Mouse (Mus musculus) neutrophil, adult 83 days (primary cell): Measurements from ENCODE around the gene E4f1. TPM values are rescaled to one million over a fixed set of nuclear protein-coding genes. Genes with fewer than 3 reads are reported as not detected.

ENCODE experiments used
- total RNA-seq, 2 experiments: library from RNA; stranded (reverse); gene quantifications; one replicate each; pipeline ENCODE4 v1.2.4; 2023

Gene E4f1
- 10 to 100 TPM; 35.8 to 38.2 TPM for total RNA-seq

GRCm38 (mm10) chr17:24469910-24470602 lies at the start of gene E4f1, which contains the start of gene Pgp:
Gene E4f1 (minus strand): TSS chr17:24470313.
Gene Pgp (plus strand): TSS chr17:24470392.

GRCm38 (mm10) chr17:24488186-24488661 lies 18.1 kb upstream of the E4f1 start, which contains the start of gene Caskin1:
Gene Caskin1 (plus strand): TSS chr17:24488601.

GRCm38 (mm10) chr17:24478663-24479380 lies 8.7 kb upstream of the E4f1 start, which contains the start of gene Mlst8:
Gene Mlst8 (minus strand): TSS chr17:24479078.

GRCm38 (mm10) chr17:24473612-24474275 lies 3.6 kb upstream of the E4f1 start, which contains the start of gene Bricd5:
Gene Bricd5 (plus strand): TSS chr17:24473884.

GRCm38 (mm10) chr17:24442632-24443155 lies 27.4 kb downstream of the E4f1 start, which contains the start of gene Dnase1l2:
Gene Dnase1l2 (minus strand): TSS chr17:24443105.

GRCm38 (mm10) chr17:24426471-24427169 lies 43.5 kb downstream of the E4f1 start, which contains the start of gene Eci1:
Gene Eci1 (plus strand): TSS chr17:24426641.

GRCm38 (mm10) chr17:24414230-24414976 lies 55.7 kb downstream of the E4f1 start, which contains the start of gene Rnps1:
Gene Rnps1 (plus strand): TSS chr17:24414565.

Other genes starting within 250 kb of the E4f1 start
- 10 to 100 TPM; 10.3 to 11.3 TPM for gene Tedc2, start 249.5 kb downstream of the E4f1 start, total RNA-seq
- 10 to 100 TPM; 57.0 to 58.7 TPM for gene Ccnf, start 218.8 kb downstream of the E4f1 start, total RNA-seq
- under 1 TPM in 1 of 2 experiments, not detected in 1; 0.31 TPM for gene Abca17, start 119.2 kb downstream of the E4f1 start, total RNA-seq
- gene Abca3, start 118.4 kb downstream of the E4f1 start, total RNA-seq = 10 to 100 TPM; 42.7 to 46.0 TPM
- 10 to 100 TPM; 65.6 to 72.3 TPM for gene Rnps1, start 55.7 kb downstream of the E4f1 start, total RNA-seq
- gene Eci1, start 43.7 kb downstream of the E4f1 start, total RNA-seq = 10 to 100 TPM; 11.3 to 16.4 TPM
- 1 to 10 TPM; 2.8 to 3.4 TPM for gene Dnase1l2, start 27.2 kb downstream of the E4f1 start, total RNA-seq
- gene Pgp, start 79 bp upstream of the E4f1 start, total RNA-seq = 10 to 100 TPM; 29.7 to 33.2 TPM
- gene Bricd5, start 3.6 kb upstream of the E4f1 start, total RNA-seq = under 1 TPM in 1 of 2 experiments, not detected in 1; 0.35 TPM
- gene Mlst8, start 8.8 kb upstream of the E4f1 start, total RNA-seq = 10 to 100 TPM; 46.7 to 47.8 TPM
- not detected for gene Caskin1, start 18.3 kb upstream of the E4f1 start, total RNA-seq
- gene Traf7, start 57.6 kb upstream of the E4f1 start, total RNA-seq = 100 to 1,000 TPM; 130 to 144 TPM
- 1 to 10 TPM in 1 of 2 experiments, under 1 TPM in 1; 0.42 to 1.2 TPM for gene Rab26, start 63.9 kb upstream of the E4f1 start, total RNA-seq
- gene Pkd1, start 79.5 kb upstream of the E4f1 start, total RNA-seq = 10 to 100 TPM; 18.7 TPM
- gene Tsc2, start 162.3 kb upstream of the E4f1 start, total RNA-seq = 10 to 100 TPM; 40.6 to 46.9 TPM
- gene Nthl1, start 162.4 kb upstream of the E4f1 start, total RNA-seq = 1 to 10 TPM; 1.0 to 3.5 TPM
- gene Slc9a3r2, start 180.0 kb upstream of the E4f1 start, total RNA-seq = 1 to 10 TPM; 2.0 to 2.9 TPM
- not detected for gene Npw, start 188.1 kb upstream of the E4f1 start, total RNA-seq
- 10 to 100 TPM; 26.5 to 28.8 TPM for gene Zfp598, start 199.4 kb upstream of the E4f1 start, total RNA-seq
- gene Syngr3, start 219.6 kb upstream of the E4f1 start, total RNA-seq = under 1 TPM in 1 of 2 experiments, not detected in 1; 0.20 TPM
- 1 to 10 TPM; 7.9 to 9.0 TPM for gene Gfer, start 225.8 kb upstream of the E4f1 start, total RNA-seq
- 1 to 10 TPM; 1.8 to 2.2 TPM for gene Noxo1, start 225.9 kb upstream of the E4f1 start, total RNA-seq
- 10 to 100 TPM; 12.1 to 16.7 TPM for gene Tbl3, start 237.3 kb upstream of the E4f1 start, total RNA-seq
- not detected for gene Rnf151, start 247.8 kb upstream of the E4f1 start, total RNA-seq
- 100 to 1,000 TPM; 644 to 709 TPM for gene Rps2, start 247.8 kb upstream of the E4f1 start, total RNA-seq